Mouse (Mus musculus) liver, embryonic 14.5 days (tissue): ENCODE data around the gene 4930558K02Rik. TPM values are rescaled to one million over a fixed set of nuclear protein-coding genes. Genes with fewer than 3 reads are reported as not detected.

ENCODE experiments used
- ATAC-seq: fragments of 200-750 bp; cut with Nextera tagmentation; 2 replicates; pipeline ENCODE4 v1.8.0; 2017; ENCODE audit warnings: moderate number of reproducible peaks, mild to moderate bottlenecking, moderate library complexity; ENCODE audit not compliant: insufficient read depth
- DNase-seq, 3 experiments: peaks; one replicate each; pipeline ENCODE4 v3.0.0-alpha.2; 2012 to 2013; ENCODE audit warnings: low read depth in 3 of 3, low spot score in 3 of 3
- H3K27ac ChIP-seq: fragments of 300-500 bp; sonication (generic); 2 replicates; pipeline ENCODE4 v1.5.1; 2014; ENCODE audit warnings: moderate library complexity, mild to moderate bottlenecking, control low read depth, inconsistent platforms
- H3K27me3 ChIP-seq: fragments of 300-500 bp; sonication (generic); 2 replicates; pipeline ENCODE4 v1.6.1; 2014; ENCODE audit warnings: mild to moderate bottlenecking, low read length, moderate library complexity; ENCODE audit not compliant: control insufficient read depth, insufficient read depth
- H3K36me3 ChIP-seq: fragments of 300-500 bp; sonication (generic); replicated peaks from 2 replicates; pipeline ENCODE4 v1.6.1; 2014; ENCODE audit warnings: low read depth; ENCODE audit not compliant: control insufficient read depth, insufficient read depth
- H3K4me1 ChIP-seq, 2 experiments: fragments of 200-500 bp in 1 of 2; fragments of 300-500 bp in 1 of 2; sonication (generic) in 1 of 2; replicated peaks; 2 replicates each; pipeline ENCODE4 v1.6.1; 2012 to 2014; ENCODE audit warnings: antibody characterized with exemption in 1 of 2, inconsistent platforms in 1 of 2, low read length in 1 of 2; ENCODE audit not compliant: control insufficient read depth in 2 of 2, insufficient read depth in 2 of 2
- H3K4me2 ChIP-seq: fragments of 300-500 bp; sonication (generic); 2 replicates; pipeline ENCODE4 v1.6.1; 2014; ENCODE audit warnings: low read depth, mild to moderate bottlenecking, control low read depth, moderate library complexity
- H3K4me3 ChIP-seq, 2 experiments: fragments of 200-500 bp in 1 of 2; fragments of 300-500 bp in 1 of 2; sonication (generic) in 1 of 2; 2 replicates each; pipeline ENCODE4 v1.5.1; 2012 to 2014; ENCODE audit warnings: low read depth in 2 of 2, low read length in 2 of 2, mild to moderate bottlenecking in 2 of 2, control low read depth in 1 of 2, inconsistent platforms in 1 of 2, moderate library complexity in 1 of 2; ENCODE audit not compliant: insufficient read depth in 1 of 2
- H3K9ac ChIP-seq: fragments of 300-500 bp; sonication (generic); replicated peaks from 2 replicates; pipeline ENCODE4 v1.6.1; 2014; ENCODE audit warnings: mild to moderate bottlenecking, control low read depth, moderate library complexity
- H3K9me3 ChIP-seq: fragments of 300-500 bp; sonication (generic); 2 replicates; pipeline ENCODE4 v1.6.1; 2016; ENCODE audit warnings: low read length, mixed read lengths; ENCODE audit not compliant: control insufficient read depth
- CTCF ChIP-seq: IDR thresholded peaks from 2 replicates; pipeline ENCODE4 v1.5.1; 2016; ENCODE audit warnings: antibody characterized with exemption, low read depth, control low read depth
- EP300 ChIP-seq: IDR thresholded peaks from 2 replicates; pipeline ENCODE4 v1.6.1; 2016; ENCODE audit warnings: antibody characterized with exemption, low read depth
- WGBS: fragments of 180-500 bp; shearing (Covaris S2); extraction: QIAGEN DNeasy Blood & Tissue Kit; methylation state at CpG from one replicate; pipeline ENCODE4 v1.1.7; 2014; ENCODE audit not compliant: insufficient replicate concordance; 5-methylcytosine and 5-hydroxymethylcytosine counted together
- polyA plus RNA-seq, 2 experiments: library from polyadenylated mRNA; depleted of rRNA in 1 of 2; stranded (reverse) in 1 of 2; unstranded in 1 of 2; fragments of >200 nt; fragmentation: Nextera tagmentation in 1 of 2; extraction: Ambion mirVana in 1 of 2; gene quantifications; 2 replicates each; pipeline versions ENCODE4 v1.2.1 to v1.2.3; 2012 to 2014

4930558K02Rik gene
- polyA plus RNA-seq, 2 experiments = not detected

GRCm38 (mm10) chr1:161916036-161916435, 63.4 kb downstream of the 4930558K02Rik start:
- Histone ChIP-seq H3K4me1 (no peaks in the 10 kb centered on the region; a peak in 1 of 4 replicates), H3K4me3 (no peak overlapping the region), H3K9ac (no peak overlapping the region), H3K36me3 (no peaks in the 10 kb centered on the region), H3K4me2 (no peak overlapping the region), H3K27me3 (no peaks in the 10 kb centered on the region), H3K27ac (no peak overlapping the region), H3K9me3 (no peaks in the 10 kb centered on the region)
- ATAC-seq (no peak), DNase-seq (no peak)
- 67% methylated on average over 3 of the region's 3 CpGs for WGBS
- TF ChIP-seq CTCF (no peak), EP300 (no peak)

GRCm38 (mm10) chr1:161913648-161913984, 65.8 kb downstream of the 4930558K02Rik start:
- ATAC-seq (no peak), DNase-seq (no peak)
- Histone ChIP-seq H3K9ac (no peak overlapping the region), H3K27me3 (no peaks in the 10 kb centered on the region), H3K4me2 (no peak overlapping the region), H3K36me3 (no peaks in the 10 kb centered on the region), H3K9me3 (no peaks in the 10 kb centered on the region), H3K4me1 (no peaks in the 10 kb centered on the region; a peak in 1 of 4 replicates), H3K27ac (no peak overlapping the region), H3K4me3 (no peak overlapping the region)
- no peak for TF ChIP-seq CTCF
- no peak for TF ChIP-seq EP300
- 62% methylated on average over 7 of the region's 7 CpGs for WGBS

GRCm38 (mm10) chr1:161912940-161913647, 66.3 kb downstream of the 4930558K02Rik start:
- WGBS = 41% methylated on average over 4 of the region's 4 CpGs
- Histone ChIP-seq H3K9me3 (no peaks in the 10 kb centered on the region), H3K27me3 (no peaks in the 10 kb centered on the region), H3K4me1 (no peaks in the 10 kb centered on the region), H3K27ac (no peak overlapping the region), H3K4me2 (no peak overlapping the region), H3K4me3 (no peak overlapping the region), H3K36me3 (no peaks in the 10 kb centered on the region), H3K9ac (no peak overlapping the region)
- no peak for ATAC-seq
- TF ChIP-seq EP300 = no peak
- DNase-seq = no peak

DNA sequence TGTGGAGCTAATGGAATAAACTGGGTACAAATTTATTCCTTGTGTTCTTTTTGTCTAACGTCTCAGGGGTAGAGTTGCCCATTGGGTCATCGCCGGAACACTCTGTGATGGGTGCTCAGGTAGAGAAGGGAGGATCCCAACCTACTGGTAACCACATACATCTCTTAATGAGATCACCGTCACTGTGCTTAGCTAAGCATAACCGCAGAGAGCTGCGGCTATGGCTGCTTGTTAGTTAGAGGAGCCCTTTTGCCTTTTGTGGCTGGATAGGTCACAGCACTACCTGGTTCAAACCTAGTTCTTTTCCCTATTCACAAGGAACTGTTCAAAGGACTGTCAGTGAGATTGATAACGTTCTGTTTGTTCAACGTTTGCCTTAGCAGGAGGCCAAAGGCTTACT, 70.4 kb downstream of the 4930558K02Rik start:
- no peak overlapping the region for H3K4me3 ChIP-seq
- ATAC-seq (no peak), DNase-seq (no peak)
- H3K4me1 ChIP-seq = no peaks in the 10 kb centered on the region
- no peaks in the 10 kb centered on the region for H3K27me3 ChIP-seq
- TF ChIP-seq CTCF (no peak), EP300 (no peak)
- H3K27ac ChIP-seq = no peak overlapping the region
- H3K4me2 ChIP-seq = no peak overlapping the region
- no peaks in the 10 kb centered on the region for H3K9me3 ChIP-seq
- 79% methylated on average over 8 of the region's 8 CpGs for WGBS
- no peak overlapping the region for H3K9ac ChIP-seq
- no peaks in the 10 kb centered on the region for H3K36me3 ChIP-seq

DNA sequence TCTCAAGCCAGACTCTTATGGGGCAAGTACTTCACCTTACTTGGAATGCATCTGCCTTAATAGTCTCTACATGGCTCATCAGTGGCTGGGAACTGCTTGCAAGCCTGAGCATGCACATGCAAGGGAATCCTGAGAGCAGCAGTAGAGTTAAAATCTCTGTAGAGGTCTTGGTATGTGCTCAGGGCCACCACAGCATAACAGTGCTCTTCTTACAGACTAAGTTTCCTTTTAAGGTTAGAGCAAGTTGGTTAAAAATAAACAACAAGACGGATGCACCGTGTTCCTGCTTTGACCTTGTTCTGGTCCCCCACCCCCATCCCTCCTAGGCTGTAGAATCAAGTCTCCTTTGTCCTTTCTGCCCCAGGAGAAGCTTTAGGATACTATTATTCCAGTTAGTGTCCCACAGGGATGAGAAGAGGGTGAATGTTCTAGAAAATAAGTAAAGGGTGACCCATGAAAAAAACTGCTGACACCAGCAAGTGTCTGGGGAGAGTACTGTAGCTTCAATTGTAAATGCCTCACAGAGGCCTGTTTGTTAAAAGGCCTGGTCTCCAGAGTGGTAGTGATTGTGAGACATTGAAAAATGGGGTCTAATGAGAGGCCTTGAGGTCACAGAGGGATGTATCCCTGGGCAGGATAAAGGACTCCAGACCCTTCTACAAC, 71.5 kb downstream of the 4930558K02Rik start:
- Histone ChIP-seq H3K27ac (no peak overlapping the region), H3K4me3 (no peak overlapping the region), H3K27me3 (no peaks in the 10 kb centered on the region), H3K4me2 (no peak overlapping the region), H3K9ac (no peak overlapping the region), H3K36me3 (no peaks in the 10 kb centered on the region), H3K4me1 (no peaks in the 10 kb centered on the region; a peak in 1 of 4 replicates), H3K9me3 (no peaks in the 10 kb centered on the region)
- DNase-seq = no peak
- no peak for ATAC-seq
- WGBS = 27% methylated on average over 2 of the region's 2 CpGs
- no peak for TF ChIP-seq EP300
- TF ChIP-seq CTCF = no peak
